Mouse (Mus musculus) thymus, postnatal 4 days (tissue): Measurements from ENCODE around the gene Aym1.
"Not testable (repeated sequence)": the region's sequence is repeated elsewhere in the genome, so short reads cannot be mapped to it uniquely, and the experiment has no call there.

Experiments used
- DNase-seq: peaks from one replicate; pipeline ENCODE4 v3.0.0; 2021

The Aym1 gene

GRCm38 (mm10) chr5:113357186-113357585, at the start of gene Aym1:
Gene Aym1, plus strand, starts transcription at chr5:113357294.
- DNase-seq = no peak

DNA sequence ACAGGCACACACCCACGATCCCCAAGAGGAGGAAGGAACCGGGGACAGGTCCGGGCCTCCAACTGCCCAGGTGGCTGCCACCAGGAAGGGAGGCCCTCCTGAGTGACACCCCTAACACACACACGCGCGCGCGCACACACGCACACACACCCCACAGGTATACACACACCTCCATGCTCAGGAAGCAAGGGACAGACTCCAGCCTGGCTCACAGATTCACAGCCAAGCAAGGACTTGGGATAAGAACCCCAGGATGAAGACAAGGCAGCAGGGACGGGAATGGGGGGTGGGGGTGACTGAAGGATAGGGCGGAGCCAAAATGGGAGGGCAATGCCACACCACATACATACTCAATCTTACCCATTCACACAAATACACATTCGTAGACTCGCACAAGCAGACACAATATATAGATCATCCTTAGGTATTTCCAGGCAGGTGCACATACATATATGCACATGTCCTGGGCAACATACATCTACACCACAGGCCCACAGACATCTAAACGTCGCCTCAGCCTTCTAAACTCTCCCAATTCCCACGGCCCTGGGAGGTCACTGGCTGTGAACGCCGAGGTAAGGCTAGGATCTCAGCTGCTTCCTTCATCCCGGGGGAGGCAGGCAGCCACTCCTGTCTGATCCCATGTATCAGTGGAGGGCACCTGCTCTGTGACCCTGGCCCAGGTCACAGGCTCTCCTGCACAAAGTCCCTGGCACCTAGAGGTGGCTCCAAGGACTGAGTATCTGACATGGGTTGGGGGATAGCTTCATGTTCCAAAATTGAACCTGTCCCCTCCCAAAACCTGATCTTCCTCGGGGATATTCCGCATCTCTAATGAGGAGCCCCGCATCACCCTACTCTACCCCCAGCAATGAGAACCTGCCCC, 47.4 kb upstream of the Aym1 start:
- DNase-seq = no peak

DNA sequence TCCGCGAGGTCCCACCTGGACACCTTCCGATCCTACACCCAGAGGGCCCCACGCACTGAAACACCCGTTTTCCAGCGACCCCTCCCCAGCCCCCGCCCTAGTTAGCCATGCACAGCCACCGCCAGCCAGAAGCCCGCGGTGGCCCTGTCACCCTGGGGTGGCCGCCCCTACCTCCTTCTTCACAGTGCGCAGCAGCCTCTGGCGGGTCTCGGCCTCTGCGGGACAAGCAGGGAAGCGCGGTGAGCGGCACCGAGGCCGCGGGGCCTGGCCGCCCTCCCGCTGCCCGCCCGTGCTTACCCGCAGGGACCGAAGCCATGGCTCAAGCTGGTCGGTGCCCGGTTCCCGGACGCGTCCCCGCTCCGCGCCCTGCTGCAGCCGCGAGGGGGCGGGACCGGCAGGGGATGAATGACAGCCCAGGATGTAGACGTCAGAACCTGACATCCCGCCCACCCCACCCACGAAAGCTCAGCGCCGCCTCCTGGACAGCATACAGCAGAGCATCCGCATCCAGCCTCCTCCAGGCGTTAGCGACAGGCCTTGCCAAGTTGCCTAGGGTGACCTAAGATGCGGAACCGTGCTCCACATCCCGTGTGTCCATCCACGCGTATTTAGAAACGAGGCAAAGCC, 46.6 kb upstream of the Aym1 start, which contains the start of gene Sgsm1:
TSS of gene Sgsm1 (minus strand) at position 410 of the 627 bp plus-strand sequence.
- peak; percentile 75 for DNase-seq

DNA sequence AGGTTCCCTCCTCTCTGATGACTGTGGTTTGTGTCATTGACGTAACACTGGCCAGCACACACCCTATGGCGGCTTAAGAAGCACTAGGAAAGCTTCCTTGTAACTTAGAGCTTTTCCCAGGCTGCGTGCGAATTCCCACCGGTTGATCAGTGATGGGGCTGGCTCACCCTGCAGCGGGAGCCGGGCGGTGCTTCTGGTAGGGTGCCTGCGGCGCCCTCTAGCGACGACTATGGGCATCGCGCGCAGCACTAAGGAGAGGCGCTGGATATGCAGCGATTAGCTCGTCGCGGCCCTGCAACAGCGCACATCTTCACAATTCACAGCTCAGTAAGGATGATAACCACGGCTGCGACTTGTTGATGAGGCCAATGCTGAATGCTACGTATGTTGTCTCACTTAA, 43.1 kb upstream of the Aym1 start:
- peak; percentile 65 for DNase-seq

DNA sequence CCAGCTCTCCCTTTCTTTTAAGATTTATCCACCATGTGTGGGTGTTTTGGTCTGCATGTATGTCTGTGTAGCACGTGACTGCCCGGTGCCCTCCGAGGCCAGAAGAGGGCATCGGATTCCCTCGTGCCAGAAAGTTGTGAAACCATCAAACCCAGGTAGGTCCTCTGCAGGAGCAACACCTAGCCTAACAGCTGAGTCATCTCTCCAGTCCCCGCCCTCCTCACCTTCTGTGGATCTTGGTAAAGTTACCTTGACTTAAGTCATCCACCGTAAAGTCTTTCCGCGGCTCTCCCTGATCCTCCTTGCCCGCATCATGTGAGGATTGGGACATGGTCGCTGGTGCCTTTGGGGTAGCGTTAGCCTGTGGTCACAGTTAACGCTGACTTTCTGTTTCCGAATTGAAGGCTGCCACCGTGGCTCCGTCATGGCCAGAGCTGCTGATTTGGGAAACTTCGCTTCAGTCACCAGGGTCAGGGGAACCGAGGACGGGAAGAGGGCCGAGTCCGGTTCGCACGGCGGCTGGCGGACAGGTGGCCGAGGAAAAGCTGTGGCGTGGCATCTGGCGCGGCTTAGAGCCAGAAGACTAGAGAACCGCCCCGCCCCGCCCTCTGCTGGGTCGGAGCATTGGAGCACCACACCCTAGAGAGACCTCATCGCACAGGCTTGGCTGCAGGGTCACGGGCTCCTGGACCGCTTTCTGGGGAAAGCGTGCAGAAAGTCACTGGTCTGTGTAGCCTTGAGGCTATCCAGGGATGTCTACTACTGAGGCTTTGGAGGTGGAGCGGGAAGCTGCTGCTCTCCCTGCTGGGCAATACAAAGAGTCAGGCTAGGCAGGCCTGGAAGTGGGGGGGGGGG, 33.1 kb upstream of the Aym1 start:
- peak; percentile 14 for DNase-seq

DNA sequence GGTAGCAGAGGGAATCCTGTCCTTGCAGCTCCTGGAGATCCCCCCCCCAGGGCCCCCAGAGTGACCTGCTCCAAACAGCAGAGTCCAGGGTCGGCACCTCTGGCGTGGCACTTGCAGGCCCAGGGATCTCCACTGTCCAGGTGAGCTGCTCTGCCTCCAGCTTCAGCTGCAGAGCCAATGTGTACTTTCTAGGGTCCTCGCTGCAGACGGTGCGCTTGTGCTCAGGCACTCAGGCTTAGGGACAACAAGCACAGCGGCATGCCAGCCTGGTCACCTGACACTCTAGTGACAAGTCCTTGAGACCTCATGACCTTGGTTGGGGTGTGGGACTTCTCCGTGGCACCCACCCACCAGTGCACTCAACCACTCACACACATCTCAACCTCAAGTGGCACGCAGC, 27.6 kb upstream of the Aym1 start:
- DNase-seq = no peak

DNA sequence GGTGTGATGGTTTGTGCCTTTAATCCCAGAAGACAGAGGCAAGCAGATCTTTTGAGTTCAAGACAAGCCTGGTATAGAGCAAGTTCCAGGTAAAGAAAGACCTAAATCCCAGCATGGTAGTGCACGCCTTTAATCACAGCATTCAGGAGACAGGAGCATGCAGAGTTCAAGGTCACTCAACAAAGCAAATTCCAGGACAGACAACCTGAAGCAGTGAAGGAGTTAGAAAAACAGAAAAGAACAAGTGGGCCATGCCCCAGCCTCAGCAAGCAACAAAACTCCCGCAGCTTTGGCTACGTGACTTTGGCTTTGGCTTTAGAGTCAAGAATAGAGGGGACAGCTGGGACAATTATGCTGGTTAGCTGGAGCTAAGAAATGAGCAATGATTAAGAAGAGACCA, 26.9 kb upstream of the Aym1 start:
- no peak for DNase-seq

DNA sequence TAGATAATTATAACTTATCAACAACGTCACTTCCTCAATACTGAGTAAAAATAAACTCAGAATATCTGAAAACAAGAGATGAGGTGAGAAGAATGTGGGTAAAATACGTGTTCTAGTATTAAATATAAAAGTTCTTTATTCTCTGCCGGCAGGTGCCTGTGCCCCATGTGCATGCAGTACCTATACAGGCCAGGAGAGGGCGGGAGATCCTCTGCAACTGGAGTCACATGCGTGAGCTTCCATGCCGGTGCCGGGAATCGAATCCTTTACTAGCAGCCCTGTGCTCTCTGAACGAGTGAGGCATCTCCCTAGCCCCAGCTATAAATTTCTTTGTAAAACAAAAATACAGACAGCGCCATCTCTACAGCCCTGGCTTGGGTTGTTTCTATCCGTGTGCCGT, 24.9 kb upstream of the Aym1 start:
- peak; percentile 66 for DNase-seq

DNA sequence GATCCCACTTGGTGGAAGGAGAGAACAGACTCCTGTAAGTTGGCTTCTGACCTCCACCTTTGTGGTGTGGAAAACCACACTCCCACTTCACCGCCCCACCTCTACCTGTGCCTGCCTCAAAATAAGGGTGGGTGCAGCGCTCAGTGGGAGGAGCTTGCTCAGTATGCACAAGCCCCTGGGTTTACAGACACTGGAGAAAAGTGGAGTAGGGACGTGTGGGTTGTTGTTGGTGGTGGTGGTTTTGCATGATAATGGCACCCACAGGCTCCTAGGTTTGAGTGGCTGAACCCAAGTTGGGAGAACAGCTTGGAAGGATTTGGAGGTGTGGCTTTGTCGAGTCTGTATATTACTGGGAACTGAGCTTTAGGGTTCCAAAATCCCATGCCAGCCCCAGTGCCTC, 24.2 kb upstream of the Aym1 start:
- DNase-seq = no peak

DNA sequence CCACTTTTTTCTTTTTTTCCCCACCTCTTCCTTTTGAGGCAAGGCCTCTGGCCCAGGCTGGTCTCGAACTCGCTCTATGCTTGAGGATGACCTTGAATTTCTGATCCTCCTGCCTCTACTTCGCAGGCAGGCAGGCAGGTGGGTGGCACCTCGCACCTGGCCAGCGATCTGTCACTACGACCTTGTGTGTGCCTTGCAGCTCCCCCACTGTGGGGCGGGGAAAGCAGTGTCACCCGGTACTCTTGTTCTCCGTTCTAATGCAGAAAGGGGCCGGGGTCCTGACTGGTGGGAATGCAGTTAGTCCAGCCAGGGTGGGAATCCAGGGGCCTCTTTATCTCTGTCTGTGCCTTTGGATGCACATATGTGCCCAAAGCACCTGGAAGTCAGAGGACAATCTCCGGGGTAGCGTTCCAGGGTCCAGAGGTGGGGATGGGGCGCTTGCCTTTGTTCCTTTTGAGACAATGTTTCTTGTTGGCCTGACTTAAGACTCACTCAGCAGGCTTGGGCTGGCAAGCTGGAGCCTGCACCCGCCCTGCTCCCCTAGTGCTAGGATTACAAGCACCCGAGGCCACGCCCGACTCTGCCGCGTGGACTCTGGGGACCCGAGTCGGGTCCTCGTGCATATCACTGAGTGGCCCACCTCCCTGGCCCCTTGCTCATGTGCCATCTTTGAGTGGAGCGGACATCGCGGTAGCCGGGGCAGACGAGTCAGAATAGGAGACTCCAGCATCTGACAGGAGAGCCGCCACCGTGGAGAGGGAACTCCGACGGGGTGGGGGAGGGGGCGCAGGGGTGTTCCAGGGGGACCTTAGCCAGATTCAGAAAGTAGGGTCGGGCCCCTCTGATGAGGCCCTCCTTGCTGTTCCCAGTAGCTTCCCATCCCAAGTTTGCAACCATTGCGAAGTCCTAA, 22.2 kb upstream of the Aym1 start:
- DNase-seq = no peak

DNA sequence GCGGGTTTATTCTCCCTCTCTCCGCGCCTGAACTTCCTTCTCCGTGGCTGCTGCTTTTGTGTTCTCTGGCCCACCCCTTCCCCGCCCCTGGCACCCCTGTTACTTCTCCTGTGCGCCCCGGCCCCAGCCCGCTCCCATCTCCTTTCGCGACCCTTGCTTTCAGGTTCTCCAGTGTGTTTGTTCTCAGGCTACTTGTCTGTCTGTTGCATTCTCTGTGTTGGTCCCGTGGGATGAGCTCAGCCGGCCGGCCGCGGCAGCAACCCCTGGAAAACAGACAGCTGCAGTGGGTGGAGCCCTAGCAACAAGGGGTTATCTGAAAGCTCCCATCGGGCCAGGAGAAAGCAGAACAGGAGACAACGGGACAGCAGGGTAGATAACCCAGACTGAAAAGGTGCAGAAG, 21.4 kb upstream of the Aym1 start:
- DNase-seq = no peak

DNA sequence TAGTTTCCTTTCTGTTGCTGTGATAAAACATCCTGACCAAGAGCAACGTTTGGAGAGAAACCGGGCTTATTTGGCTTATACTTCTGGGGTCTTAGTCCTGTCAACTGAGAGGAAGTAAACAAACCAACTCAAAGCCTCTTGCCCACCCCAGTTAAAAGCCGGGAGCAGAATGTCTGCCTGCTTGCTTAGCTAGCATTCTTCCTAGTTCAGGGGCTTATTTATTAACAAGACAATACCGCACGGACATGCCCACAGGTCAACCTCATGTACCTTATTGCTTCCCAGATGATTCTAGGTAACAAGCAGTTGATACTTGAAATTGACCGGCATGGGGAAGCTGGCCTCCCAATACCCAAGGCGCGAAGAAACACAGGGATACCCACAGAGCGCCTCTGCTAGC, 20.8 kb upstream of the Aym1 start:
- DNase-seq = no peak

GRCm38 (mm10) chr5:113344635-113345386, 12.3 kb upstream of the Aym1 start:
- no peak for DNase-seq

- DNase-seq = no peak
Observed at GRCm38 (mm10) chr5:113345781-113346180, 11.3 kb upstream of the Aym1 start.

DNA sequence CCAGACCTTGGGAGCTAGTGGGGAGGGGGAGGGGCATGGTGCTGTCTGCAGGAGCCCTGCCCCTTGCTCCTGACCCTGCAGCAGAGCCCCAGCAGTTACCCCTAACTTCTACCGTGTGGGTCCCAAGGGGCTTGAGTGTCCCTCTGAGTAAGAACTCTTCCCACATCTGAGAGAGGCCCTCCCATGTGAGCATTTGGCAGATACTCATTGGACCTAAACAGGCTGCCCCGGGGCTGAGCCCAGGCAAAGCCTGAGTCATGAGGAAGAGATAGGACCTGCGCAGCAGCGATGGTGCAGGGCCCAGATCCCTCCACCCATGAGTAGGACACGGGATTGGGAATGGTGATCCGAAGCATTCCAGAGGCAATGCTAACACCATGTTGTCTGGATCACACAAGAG, 10.4 kb upstream of the Aym1 start:
- DNase-seq = not testable (repeated sequence)

- no peak for DNase-seq
Observed at GRCm38 (mm10) chr5:113347593-113347992, 9.5 kb upstream of the Aym1 start.

DNA sequence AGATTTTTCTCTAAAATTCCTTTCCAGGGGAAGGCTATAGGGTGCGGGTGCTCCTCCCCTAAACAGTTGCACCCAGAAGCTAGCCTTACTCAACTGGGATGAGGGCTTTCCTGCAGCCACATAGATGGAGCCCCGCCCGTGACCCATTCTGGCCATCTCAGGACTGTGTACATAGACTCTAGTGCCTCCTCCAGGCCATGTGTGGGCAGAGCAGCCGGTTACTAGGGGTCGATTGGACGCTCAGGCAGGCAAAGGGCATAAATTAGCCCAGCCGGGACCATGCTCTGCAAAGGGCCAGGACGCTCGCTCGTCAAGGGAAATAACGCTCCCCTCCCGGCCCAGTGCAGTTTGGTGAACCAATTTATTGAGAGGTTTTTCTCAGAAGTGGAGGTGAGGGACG, 8.5 kb upstream of the Aym1 start:
- no peak for DNase-seq

DNA sequence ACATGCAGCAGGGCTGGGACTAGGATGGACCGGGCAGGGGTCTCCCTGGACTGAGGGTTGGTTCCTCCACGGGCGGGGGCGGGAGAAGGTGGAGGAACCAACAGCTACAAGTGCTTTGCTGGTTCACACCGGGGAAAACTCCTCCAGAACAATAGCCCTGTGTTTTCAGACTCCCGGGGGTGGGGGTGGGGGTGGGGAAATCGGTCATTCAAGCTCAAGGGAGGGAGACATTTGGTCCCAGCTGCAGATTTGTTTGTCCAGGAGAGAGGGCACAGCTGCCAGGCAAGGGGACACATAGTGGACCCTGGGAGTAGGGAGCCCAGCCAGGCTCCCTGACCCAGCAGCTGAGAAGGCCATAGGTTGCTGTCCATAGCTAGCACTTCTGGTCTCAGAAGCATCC, 7.9 kb upstream of the Aym1 start:
- DNase-seq = no peak

DNA sequence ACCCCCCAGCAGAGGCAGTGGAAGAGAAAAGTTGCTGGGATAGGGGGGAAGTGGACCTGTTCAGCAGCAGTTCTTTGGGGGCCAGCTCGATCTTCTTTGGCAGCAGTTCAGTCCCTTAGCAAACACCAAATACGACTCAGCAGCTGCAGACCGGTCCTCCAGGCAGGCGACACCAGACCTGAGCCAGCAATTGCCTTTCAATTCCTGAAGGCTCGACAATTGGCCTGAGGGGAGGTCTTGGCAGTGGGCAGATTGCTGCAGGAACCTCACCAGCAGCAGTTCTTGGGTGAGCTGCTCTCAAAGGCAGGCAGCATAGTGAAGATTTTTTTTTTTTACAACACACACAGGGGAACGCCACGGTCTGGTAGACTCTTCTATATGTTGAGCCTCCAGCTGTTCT, 7.3 kb upstream of the Aym1 start:
- DNase-seq = no peak

GRCm38 (mm10) chr5:113351768-113352167, 5.3 kb upstream of the Aym1 start:
- no peak for DNase-seq

DNA sequence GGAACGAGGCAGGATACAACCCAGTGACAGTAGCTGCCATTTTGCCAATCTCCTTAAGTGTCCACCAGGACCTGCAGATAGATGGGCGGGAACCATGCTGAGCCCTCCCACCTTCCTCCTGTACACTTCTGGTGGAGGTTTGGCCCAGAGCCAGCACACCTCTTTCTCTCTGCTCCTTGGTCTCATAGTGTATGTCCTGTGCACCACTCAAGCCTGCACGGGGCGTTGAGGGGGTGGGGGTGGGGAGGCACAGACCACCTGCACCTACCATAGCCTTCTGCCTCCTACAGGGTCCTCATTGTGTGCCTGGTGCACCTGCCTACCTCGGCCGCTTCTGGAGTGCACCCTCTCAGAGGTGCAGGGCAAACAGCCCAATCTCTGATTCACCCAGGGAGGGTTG, 4.5 kb upstream of the Aym1 start:
- no peak for DNase-seq

- DNase-seq = peak; percentile 17
Observed at GRCm38 (mm10) chr5:113354311-113354710, 2.8 kb upstream of the Aym1 start.
